Mouse (Mus musculus) liver, postnatal 0 days (tissue): ENCODE results near the gene Olfr1423. TPM values are rescaled to one million over a fixed set of nuclear protein-coding genes. Genes with fewer than 3 reads are reported as not detected.

ENCODE experiments used
- ATAC-seq: fragments of 200-750 bp; cut with Nextera tagmentation; 2 replicates; pipeline ENCODE4 v1.8.0; 2017; ENCODE audit warnings: mild to moderate bottlenecking, moderate library complexity
- DNase-seq: peaks from one replicate; pipeline ENCODE4 v3.0.0-alpha.2; 2016
- H3K27ac ChIP-seq: fragments of 300-500 bp; sonication (generic); 2 replicates; pipeline ENCODE4 v1.5.1; 2014; ENCODE audit warnings: antibody characterized with exemption, moderate library complexity, mild to moderate bottlenecking, low read depth
- H3K27me3 ChIP-seq: fragments of 300-500 bp; sonication (generic); 2 replicates; pipeline ENCODE4 v1.6.1; 2014; ENCODE audit warnings: low read length, control low read depth, mixed read lengths; ENCODE audit not compliant: insufficient read depth
- H3K36me3 ChIP-seq: fragments of 300-500 bp; sonication (generic); replicated peaks from 2 replicates; pipeline ENCODE4 v1.6.1; 2014; ENCODE audit warnings: mild to moderate bottlenecking, control low read depth, low read length, moderate library complexity, mixed read lengths; ENCODE audit not compliant: insufficient read depth
- H3K4me1 ChIP-seq: fragments of 300-500 bp; sonication (generic); 2 replicates; pipeline ENCODE4 v1.6.1; 2014; ENCODE audit warnings: antibody characterized with exemption, mild to moderate bottlenecking, control low read depth; ENCODE audit not compliant: insufficient read depth
- H3K4me2 ChIP-seq: fragments of 300-500 bp; sonication (generic); 2 replicates; pipeline ENCODE4 v1.6.1; 2014; ENCODE audit warnings: low read depth, mild to moderate bottlenecking, low read length, moderate library complexity, mixed read lengths
- H3K4me3 ChIP-seq: fragments of 300-500 bp; sonication (generic); 2 replicates; pipeline ENCODE4 v1.5.1; 2014; ENCODE audit warnings: low read depth, low read length
- H3K9ac ChIP-seq: fragments of 300-500 bp; sonication (generic); replicated peaks from 2 replicates; pipeline ENCODE4 v1.6.1; 2014; ENCODE audit warnings: mild to moderate bottlenecking, moderate library complexity
- H3K9me3 ChIP-seq: fragments of 300-500 bp; sonication (generic); 2 replicates; pipeline ENCODE4 v1.6.1; 2016; ENCODE audit warnings: mild to moderate bottlenecking, control low read depth, low read length, mixed read lengths
- CTCF ChIP-seq: sonication (generic); IDR thresholded peaks from 2 replicates; pipeline ENCODE4 v1.5.1; 2016; ENCODE audit warnings: antibody characterized with exemption, low read depth
- EP300 ChIP-seq: IDR thresholded peaks from 2 replicates; pipeline ENCODE4 v1.6.1; 2016; ENCODE audit warnings: antibody characterized with exemption, low read depth, mild to moderate bottlenecking
- WGBS: fragments of 180-500 bp; shearing (Covaris S2); extraction: QIAGEN DNeasy Blood & Tissue Kit; methylation state at CpG from one replicate; pipeline ENCODE4 v1.1.7; 2014; ENCODE audit not compliant: insufficient replicate concordance; 5-methylcytosine and 5-hydroxymethylcytosine counted together
- polyA plus RNA-seq: library from polyadenylated mRNA; unstranded; fragments of >200 nt; fragmentation: Nextera tagmentation; extraction: Ambion mirVana; gene quantifications from 2 replicates; pipeline ENCODE4 v1.2.1, GENCODE M21; 2015

The Olfr1423 gene
- polyA plus RNA-seq, 1 experiment from 2014 or later, result not detected

DNA sequence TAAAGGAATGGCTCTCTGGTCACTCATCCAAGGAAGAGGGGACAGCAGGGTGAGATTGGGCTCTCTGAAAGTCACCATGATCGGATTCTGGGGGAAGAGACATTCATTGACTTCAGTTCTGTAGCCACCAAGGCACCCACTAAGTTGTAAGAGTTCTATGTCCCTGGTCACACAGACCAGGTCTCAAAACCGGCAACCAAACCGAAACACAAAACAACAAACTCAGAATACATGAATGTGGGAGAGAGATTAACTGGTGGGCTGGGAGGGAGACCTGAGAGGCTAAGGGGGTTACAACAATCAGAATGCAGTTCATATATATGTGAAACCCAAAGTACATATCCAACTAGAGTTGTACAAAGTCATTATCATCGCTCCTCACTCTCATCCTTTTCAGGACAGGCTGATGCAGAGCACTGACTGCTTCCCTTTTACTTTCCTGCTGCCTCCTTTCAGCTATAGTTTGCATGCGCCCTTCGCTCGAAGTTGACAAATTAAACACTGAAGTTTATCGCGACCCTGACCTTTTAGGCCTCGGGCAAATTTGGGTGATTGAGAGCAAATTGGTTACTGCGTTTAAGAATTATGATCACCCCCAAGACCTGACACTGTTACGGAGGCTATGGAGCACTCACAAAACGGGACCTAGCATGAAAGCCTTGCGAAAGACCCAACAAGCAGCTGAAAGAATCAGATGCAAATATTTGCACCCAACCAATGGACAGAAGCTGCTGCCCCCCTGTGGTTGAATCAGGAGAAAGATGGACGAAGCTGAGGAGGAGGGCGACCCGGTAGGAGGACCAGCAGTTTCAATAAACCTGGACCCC lies 33.8 kb downstream of the Olfr1423 start:
- peak overlapping the region; percentile 41; the same call in 1 of the 2 replicates for H3K27ac ChIP-seq

DNA sequence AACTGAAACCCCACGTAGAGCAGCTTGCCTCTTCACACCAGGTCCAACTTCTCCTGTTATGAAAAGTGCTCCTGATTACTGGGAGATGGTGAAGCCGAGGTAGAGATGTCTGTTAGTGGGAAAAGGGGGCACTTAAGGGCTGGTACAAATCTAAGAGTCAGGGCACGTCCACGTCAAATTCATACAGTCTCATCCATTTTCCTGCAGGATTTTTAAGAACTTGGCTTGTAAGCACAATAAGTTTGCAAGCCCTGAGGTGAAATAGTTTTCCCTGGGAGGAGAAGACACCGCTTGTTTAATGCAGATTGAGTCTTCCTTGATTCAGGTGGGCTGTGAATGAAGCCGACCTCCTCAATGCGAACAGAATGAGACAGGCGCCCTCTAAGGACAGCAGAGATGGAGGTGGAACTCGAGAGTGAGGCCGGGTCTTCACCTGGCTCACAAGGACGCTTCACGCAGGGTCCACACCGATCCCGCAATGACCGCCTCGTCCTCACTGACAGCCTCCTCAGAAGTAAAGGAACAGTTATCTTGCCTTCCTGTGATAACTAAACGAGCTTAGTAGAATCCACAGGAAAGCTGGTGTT lies 34.7 kb downstream of the Olfr1423 start:
- H3K27ac ChIP-seq, result peak overlapping the region; percentile 77; the same call in 1 of the 2 replicates
- H3K4me1 ChIP-seq, result peaks cover 16% of the 10 kb centered on the region
- peak overlapping the region; percentile 65 for H3K4me3 ChIP-seq

More for the DNA sequence above, 33.8 kb downstream of the Olfr1423 start:
- Histone ChIP-seq H3K4me3 (peak overlapping the region; percentile 65), H3K9ac (peak overlapping the region; percentile 62; the same call in 1 of the 2 replicates), H3K9me3 (no peaks in the 10 kb centered on the region), H3K27me3 (no peaks in the 10 kb centered on the region), H3K4me1 (peaks cover 16% of the 10 kb centered on the region), H3K4me2 (peak overlapping the region; percentile 77), H3K36me3 (no peaks in the 10 kb centered on the region)
- 9% methylated on average over 17 of the region's 17 CpGs for WGBS
- DNase-seq (peak; percentile 82), ATAC-seq (no peak)
- TF ChIP-seq EP300, result no peak
- TF ChIP-seq CTCF, result peak; percentile 88

DNA sequence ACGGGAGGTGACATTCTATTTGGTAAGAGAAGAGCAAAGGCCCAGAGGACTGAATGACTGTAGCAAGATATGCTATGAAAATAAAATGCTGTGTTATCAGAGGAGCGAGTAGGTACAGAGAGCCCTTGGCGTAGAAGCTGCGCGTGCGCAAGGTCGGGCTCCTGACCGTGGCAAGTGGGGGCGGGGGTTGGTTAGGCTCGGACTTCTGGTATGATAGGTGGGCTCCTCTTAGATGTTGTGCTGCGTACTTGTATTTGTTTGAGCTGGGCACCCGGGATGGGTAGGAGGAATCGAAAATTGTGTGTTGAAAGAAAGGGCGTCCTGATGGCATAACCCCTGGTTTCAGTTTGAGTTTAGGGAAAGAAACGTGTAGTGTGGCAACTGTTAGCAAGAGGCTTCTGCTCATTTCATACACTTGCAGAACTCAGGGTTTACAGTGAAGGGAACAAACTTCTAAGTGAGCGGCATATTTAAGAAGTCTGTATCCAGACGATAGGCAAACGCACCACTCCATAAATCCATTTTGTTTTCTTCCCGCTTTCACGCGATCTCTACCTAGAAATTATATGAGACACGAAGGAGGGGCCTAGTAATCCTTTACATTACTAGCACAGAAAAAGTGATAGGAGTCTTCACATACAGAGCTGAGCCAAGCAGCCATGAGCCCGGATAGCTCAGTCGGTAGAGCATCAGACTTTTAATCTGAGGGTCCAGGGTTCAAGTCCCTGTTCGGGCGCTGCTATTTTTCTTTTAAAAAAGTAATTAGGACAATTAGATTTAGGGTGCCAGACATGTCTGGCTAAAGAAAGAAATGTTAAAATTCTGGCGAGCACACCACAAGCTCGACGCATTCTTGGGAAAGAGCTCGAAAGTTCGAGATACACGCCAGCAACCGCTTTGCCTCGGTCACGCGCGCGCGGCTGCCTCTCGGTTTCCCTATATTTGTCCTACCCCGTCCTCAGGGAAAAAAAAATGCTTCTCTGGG lies 35.4 kb downstream of the Olfr1423 start:
- Histone ChIP-seq H3K9ac (peak overlapping the region; percentile 62), H3K27ac (peak overlapping the region; percentile 77), H3K9me3 (no peaks in the 10 kb centered on the region), H3K4me3 (peak overlapping the region; percentile 65), H3K36me3 (no peaks in the 10 kb centered on the region), H3K27me3 (no peaks in the 10 kb centered on the region), H3K4me2 (peak overlapping the region; percentile 77), H3K4me1 (peaks cover 16% of the 10 kb centered on the region)
- peak; percentile 65 for ATAC-seq
- no peak for TF ChIP-seq CTCF
- no peak; the same call in 1 of the 2 replicates for TF ChIP-seq EP300
- peak; percentile 90 for DNase-seq
- WGBS, result under 1% methylated on average over 41 of the region's 41 CpGs

More for the DNA sequence above, 34.7 kb downstream of the Olfr1423 start:
- WGBS, result 4% methylated on average over 17 of the region's 17 CpGs
- H3K36me3 ChIP-seq, result no peaks in the 10 kb centered on the region
- TF ChIP-seq CTCF (peak; percentile 32; the same call in 1 of the 2 replicates), EP300 (no peak)
- H3K27me3 ChIP-seq, result no peaks in the 10 kb centered on the region
- H3K4me2 ChIP-seq, result peak overlapping the region; percentile 77
- no peak for DNase-seq
- no peaks in the 10 kb centered on the region for H3K9me3 ChIP-seq
- peak overlapping the region; percentile 62 for H3K9ac ChIP-seq
- ATAC-seq, result no peak

DNA sequence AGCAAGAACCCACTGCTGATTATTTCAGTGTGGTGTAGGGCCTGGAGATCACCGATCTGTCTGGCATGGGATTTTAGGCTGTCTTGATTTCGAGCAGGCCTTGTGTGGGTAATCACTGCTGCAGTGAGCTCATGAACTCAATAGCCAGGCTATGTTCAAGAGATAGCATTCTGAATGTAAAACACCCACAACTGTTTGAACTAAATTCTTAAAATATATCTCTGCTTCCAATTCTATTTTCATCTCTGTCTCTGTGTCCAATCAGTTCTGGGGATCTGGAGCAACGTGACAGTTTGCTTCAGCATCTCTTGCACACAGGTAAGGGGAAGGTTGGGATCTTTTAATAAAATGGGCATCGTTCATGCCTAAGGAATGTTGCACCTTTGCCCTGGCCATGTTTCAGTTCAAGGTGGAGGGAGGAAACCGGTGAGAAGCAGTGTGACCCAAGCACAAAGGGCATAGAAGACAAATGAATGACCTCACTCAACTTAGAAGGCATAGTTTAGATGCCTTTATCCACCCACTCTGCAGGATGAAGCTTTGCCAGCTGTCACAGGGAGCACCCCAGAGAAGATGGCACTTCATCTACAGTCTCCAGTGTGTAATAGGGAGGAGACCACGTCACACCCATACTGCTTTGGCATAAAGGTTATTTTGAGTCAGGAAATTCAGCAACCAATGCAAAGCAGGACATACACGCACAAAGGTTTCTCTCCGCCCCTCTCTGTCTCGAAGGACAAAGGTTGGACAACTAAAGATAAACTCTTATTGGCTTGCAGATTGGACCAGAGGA lies 36.7 kb downstream of the Olfr1423 start:
- Histone ChIP-seq H3K9ac (peak overlapping the region; percentile 62; the same call in 1 of the 2 replicates), H3K4me3 (peak overlapping the region; percentile 65; the same call in 1 of the 2 replicates), H3K4me1 (peaks cover 16% of the 10 kb centered on the region), H3K4me2 (peak overlapping the region; percentile 77), H3K27ac (peak overlapping the region; percentile 77; the same call in 1 of the 2 replicates), H3K27me3 (no peaks in the 10 kb centered on the region), H3K9me3 (no peaks in the 10 kb centered on the region), H3K36me3 (no peaks in the 10 kb centered on the region)
- DNase-seq (no peak), ATAC-seq (no peak)
- no peak for TF ChIP-seq EP300
- TF ChIP-seq CTCF, result no peak
- 40% methylated on average over 9 of the region's 9 CpGs for WGBS

DNA sequence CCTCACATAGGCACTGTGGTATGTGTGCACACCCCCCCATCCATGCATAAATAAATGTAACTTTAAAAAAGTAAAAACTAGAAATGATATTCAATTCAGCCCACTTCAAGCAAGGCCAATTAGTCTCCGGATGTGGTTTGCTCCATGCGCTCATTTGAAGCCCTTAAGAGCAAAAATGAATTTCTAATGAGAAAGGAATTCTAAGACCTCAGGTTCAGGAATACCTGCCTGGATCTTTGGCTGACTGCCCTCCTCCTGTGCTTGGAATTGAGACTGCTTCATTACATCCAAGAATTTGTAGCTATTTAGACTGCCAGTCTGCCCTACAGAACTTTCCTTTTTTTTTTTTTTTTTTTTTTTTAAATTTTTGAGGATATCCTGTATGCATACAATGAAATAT lies 37.5 kb downstream of the Olfr1423 start:
- Histone ChIP-seq H3K9ac (no peak overlapping the region), H3K4me1 (peaks cover 11% of the 10 kb centered on the region), H3K4me3 (no peak overlapping the region), H3K9me3 (no peaks in the 10 kb centered on the region), H3K36me3 (no peaks in the 10 kb centered on the region), H3K4me2 (no peak overlapping the region), H3K27ac (no peak overlapping the region), H3K27me3 (no peaks in the 10 kb centered on the region)
- ATAC-seq (no peak), DNase-seq (no peak)
- WGBS, result 87% methylated on average over 2 of the region's 2 CpGs
- no peak for TF ChIP-seq CTCF
- TF ChIP-seq EP300, result no peak
